Mouse (Mus musculus) hindlimb bud, embryonic 11.5 days (tissue): ENCODE data around the gene Thap8.

Experiments
- DNase-seq: peaks from one replicate; pipeline ENCODE4 v3.0.0-alpha.2; 2012; ENCODE audit warnings: low read depth, low spot score; ENCODE audit errors: extremely low spot score

Thap8 gene

DNA sequence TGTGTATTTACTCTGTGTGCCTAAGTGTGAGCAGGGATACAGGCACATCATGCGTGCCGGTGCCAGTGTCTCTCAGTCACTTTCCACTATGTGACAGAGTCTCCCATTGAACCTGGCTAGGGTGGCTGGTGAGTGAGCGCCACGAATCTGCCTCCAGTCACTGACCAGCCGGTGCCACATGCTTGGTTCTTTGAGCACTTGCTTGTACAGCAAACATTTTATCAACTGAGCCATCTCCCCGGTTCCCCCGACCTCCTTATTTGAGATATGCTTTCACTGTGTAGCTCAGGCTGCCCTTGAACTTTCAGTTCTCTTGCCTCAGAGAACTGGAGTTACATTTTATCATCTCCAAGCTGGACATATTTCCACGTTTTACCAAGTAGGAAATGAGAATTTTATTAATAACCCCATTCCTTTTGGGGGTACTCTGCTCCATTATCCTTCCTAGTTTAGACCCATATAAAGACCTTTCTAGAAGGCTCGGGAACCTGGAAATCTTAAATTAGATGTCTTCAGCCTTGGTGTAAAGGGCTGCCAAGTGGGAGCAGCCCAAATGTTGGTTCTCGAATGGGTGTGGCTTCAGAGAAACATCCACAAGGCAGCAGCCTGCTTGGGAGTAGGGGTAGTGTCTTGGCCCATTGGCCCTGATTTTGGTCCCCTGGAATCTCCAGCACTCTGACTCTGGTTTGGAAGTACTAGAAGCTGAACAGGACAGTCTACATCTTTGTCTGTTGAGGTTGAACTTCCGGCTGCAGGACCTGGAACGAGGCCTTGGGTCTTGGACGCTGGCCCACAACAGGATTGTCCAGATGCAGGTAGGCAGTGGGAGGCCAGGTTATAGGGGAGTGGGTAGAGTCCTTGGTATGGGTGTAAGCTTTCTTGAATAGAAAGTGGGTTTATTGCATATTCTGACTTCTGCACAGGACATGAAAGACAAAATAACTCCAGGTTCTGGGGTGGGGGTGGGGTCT, 36.0 kb downstream of the Thap8 start:
- no peak for DNase-seq

DNA sequence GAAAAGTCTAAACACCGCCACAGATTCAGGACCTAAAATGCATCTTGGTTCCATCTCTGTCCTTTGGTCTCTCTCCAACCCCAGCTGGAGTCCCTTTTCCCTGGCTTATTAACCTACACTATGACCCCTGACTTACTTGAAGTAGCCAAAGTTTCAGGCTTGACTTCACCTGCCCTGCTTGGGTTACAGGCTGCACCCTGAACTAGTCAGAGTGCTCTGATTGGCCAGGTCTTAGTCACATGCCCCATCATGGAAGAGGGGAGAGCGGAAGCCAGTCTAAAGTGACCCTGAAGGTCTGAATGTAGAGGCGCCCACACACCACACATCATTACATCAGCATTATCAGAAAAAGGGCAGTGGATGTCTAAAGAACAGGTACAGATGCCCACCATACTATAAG, 38.2 kb downstream of the Thap8 start:
- DNase-seq, result no peak

DNA sequence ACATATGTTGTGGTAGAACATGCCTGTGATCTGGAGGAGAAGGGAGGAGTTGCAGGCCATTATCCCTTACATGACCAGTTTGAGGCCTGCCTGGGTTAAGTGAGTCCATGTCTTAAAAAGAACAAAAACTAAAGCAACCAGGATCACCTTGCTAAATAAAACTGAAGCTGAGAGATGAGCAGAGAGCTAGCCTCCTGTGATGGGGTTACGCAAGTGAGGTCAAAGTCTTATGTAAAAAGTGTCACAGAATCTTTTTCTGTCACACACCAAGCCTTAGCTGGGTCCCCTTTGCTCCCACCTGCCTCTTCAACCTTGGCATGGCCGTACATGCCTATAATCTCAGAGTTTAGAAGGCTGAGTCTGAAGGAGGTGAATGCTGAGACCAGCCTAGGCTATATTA, 41.1 kb downstream of the Thap8 start:
- DNase-seq, result no peak

DNA sequence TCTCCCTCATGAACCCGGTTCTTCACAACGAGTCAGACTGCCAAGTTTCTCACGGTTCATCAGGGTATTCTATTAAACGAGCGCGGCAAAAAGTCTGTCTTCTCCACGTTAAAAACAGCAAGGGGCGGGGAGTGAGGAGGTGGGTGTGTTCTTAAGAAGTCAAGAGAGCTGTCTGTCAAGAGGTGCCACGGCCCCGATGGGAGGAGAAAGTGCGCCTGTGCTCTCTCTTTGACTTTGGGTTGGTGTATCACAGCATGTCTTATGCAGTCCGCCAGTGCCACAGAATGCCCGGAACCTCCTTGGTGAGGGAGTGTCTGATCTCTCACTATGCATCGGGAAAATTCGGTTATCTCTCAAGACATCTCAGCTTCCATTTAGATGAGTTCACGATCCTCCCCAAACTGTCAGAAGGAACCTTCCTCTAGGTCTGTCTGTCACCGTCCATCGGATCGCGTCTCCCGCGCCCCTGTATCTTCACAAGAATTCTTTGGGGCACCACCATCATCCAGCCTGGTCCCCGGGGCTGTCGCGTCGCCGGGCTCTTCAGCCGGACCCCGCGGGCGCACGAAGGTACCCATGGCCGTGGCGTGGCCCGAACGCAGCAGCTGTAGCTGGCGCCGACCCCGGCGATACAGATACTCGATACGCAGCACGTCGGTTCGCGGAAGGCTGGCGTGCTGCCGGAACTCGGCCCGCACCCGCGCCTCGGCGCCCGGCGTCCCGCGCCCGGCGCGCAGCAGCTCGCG, 41.8 kb downstream of the Thap8 start, which contains the start of gene E130208F15Rik:
TSS of gene E130208F15Rik (plus strand) at position 202 of the 746 bp plus-strand sequence.
- no peak for DNase-seq

DNA sequence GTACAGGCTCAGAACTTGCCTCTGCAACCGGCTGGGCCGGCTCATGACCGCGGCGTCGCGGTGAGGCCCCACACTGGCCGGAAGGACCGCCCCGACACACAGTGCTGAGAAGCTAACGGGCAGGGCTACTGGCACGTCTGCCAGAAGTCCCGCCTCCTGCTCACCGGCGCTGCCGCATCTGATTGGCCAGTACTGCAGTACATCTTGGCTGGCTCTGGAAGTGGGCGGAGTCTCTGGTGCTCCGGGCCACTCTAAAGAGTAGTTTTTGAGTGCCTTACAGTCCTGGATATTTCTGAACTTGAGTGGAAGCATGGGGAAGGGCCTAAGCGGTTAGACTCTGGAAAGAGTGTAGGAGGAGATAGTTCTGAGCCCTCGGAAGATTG, 42.4 kb downstream of the Thap8 start:
- DNase-seq, result peak; percentile 86

DNA sequence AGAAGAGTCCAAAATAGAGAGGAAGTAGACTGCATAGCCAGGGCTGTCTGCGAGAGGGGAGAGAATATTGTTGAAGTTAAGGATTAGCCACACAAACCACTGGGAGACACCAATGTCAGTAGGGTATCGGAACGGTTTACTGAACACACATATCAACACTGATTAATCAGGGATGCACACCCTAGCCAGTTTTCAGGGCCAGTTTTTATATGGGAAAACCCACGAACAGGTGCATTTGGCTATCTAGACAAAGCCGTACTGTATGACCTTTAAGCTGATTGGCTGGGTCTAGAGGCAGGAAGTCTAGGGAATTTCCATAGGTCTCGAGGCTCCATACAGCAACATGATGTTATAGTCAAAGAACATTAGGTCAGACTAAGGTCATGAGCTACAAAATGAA, 43.0 kb downstream of the Thap8 start:
- DNase-seq, result no peak

DNA sequence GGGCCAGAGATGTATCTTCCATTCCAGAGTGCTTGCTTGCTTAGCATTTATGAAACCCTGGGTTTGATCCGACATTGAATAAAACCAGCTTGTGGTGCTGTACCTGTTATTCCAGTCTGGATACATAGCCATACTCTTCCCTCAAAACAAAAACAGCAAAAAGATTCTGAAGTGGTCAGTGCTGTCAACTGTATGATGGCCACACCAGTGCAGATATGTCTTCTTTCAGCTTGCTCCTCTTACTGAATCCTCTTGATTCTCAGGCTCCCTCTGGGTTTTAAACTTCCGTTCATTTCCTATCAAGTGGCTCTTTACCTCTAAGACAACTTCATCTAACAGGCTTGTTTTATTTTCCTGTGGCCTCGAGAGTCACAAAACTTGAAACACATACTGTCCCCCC, 43.9 kb downstream of the Thap8 start, which contains the start of gene Sdhaf1:
TSS of gene Sdhaf1 (minus strand) at position 101 of the 400 bp plus-strand sequence.
- DNase-seq, result no peak

DNA sequence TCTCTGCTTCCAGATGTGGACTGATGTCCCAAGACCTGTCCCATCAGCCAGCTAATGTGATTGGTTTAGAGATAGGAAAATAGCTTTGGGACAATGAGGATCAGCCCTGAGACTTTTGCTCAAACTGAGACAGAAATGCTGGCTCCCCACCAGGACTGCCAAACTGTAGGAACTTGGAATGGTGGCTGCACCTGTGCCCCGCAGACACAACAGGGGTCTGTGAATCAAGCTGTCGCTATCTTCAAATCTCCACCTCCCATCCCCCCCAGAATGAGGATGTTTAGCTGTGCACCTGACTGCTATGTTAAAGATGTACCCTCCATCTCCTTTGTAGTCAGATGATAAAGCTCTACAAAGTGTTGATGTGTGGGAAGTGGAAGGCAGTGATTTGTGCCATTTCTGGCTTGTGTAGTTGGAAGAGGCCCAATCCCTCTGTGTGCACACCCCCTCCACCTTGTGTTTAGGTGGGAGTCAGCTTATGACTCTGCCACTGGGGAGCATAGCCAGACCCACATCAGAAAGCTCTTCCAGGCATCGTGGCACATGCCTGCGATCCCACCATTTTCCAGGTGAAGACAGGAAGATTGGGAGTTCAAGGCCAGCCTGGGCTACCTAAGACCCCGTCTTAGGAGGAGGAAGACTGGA, 44.5 kb downstream of the Thap8 start:
- DNase-seq, result no peak

DNA sequence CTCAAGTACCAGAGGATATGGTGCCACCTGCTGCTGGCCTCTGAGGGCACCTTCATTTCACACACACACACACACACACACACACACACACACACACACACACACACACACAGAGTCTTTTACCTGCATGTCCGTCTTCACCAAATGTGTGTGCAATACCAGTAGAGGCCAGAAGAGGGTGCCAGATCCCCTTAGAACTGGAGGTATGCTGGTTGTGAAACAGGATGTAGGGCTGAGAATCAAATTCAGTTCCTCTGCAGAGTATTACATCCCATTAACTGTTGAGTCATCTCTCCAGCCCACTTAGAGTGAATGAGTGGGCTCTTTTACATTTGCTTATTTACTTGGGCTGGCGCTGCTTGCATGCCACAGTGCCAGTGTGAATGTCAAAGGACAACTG, 45.5 kb downstream of the Thap8 start:
- no peak for DNase-seq

DNA sequence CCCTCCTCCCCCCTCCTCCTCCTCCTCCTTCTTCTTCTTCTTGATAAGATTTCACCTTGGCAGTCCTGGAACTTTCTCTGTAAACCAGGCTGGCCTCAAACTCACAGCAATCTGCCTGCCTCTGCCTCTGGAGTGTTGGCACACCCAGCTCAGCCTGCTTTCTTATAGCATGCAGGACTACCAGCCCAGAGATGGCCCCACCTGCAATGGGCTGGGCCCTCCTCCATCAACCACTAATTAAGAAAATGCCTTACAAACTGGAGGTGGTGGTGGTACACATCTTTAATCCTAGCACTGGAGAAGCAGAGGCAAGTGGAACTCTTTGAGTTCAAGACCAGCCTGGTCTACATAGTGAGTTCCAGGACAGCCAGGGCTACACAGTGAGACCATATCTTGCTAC, 46.5 kb downstream of the Thap8 start:
- no peak for DNase-seq

DNA sequence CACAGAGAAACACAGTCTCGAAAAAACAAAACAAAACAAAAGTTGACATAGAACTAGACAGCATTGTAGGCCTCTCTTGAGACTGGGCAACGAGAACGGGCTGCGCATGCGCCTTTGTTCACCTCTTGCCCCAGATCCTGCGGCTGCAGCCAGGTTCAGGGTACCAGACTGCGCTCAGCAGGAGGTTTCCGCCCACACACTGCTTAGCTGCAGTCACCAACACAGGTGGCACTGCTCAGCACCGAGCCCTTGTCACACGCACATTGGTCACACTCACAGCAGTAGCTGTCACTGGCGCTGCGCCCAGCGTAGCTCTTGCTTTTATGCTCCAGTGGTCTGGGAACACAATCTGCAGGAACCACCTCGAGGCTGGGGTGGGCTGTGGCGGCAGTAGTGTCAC, 47.2 kb downstream of the Thap8 start:
- no peak for DNase-seq

DNA sequence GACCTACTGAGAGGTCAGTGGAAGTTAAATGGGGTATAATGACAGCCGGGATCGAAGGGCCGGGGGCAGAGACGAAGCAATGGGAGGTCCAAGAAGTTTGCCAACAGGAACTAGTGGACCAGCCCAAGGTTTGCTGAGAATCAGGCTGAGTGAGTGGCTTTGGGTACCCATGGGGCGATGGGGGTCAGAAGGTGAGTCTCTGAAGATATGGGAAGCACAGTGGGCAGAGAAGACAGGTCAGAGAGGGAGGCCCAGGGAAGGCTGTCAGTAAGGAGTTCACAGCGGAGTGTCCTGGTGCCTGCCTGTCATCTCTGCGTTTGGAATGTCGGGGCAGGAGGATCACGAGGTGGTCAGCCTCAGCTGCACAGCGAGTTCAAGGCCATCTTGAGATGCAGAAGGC, 48.5 kb downstream of the Thap8 start:
- DNase-seq, result no peak

DNA sequence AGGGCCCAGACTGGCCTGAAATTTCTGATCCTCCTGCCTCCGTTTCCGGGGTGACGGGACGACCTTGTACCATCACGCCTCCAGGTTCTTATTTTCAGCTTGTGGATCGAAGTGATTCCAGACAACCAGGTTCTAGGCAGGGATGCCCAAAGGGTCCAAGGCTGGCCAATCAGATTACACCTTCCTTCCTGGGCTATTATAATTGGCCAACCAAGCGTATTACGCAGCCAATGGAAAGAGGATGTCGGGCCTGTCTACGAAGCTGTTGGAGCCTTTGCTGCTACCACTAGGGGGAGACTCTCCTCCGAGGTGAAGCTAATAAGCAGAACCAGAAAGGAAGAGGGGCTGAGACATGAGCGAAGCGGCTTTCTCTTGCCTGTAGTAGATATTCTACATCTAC, 52.0 kb downstream of the Thap8 start:
- peak; percentile 88 for DNase-seq

DNA sequence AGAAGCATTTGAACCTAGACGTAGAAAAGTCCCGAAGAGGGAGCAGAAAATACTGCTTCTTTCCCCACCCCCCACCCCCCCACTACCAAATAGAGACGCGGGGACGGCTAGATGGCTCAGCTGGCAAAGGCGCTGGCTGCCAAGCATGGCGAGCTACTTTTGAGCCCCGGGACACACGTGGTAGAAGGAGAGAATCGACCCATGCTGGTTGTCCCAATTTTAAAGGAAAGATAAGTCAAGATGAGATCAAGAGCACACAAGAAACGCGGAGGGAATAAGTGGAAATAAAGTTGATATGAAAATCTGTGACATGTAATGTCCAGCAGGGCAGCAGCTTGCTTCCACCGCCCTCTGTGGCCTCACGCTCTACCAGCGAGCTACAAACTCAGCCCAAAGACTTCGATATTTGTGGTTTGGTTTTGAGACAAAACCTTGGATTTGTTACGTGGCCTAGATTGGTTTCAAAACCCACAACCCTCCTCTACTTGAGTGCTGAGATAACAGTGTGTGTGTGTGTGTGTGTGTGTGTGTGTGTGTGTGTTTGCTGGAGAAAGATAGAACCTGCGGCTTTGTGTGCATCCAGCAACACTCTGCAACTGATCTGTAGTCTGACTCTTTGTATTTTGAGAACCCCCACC, 52.8 kb downstream of the Thap8 start:
- no peak for DNase-seq

DNA sequence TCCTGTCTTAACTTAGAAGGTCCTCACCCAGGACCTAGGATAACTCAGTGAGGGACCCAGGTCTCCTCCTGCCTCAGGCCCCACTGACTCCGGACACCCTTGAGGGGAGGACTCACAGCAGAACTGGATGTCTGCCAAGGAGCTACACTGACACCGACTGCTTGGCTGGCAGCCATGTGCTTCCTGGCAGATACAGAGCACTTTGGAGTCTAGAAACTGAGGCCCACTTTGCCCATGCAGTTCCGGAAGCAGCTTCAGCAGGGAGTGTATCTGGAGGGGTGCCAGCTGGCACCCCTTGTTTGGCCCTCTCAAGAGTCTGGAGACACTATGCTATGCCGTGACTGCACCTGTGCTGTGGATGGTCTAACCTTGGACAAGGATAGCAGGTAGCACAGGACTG, 53.5 kb downstream of the Thap8 start:
- DNase-seq, result no peak

DNA sequence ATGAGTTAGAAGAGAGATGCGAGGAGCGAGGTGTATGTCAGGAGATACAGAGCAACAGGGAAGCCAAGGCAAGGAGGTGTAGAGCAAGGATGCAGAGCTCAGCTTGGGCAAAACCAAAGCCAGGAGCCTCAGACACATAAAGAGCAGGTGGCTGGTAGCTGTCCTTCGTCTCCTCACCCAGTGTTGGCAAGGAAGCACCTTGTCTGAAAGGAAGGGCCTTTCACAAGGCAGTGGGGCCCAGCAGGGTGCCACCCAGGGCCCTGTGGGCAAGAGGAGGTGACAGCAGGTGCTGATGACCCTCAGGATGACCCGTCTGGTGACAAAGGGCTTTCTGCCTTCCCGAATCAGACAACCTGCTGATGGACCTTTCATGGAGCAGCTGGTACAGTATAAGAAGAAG, 54.7 kb downstream of the Thap8 start:
- DNase-seq, result no peak

DNA sequence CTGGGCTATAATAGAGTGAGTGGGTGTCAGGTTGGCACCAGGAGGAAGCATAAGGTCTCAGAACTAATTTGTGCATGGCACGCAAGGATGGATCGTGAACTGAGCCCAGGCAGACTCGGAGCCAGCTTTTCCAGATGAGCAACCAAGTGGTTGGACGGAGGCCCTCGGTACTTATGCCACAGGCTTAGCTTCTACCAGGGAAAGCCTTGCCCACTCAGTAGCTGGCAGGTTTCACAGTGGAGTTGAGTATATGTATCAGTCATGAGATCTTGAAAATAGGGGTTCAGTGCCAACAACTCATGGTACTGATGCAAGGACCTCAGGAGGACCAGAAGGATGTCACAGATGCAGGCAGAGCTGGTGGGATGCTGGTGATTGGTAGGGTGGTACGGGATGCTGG, 55.8 kb downstream of the Thap8 start:
- no peak for DNase-seq

DNA sequence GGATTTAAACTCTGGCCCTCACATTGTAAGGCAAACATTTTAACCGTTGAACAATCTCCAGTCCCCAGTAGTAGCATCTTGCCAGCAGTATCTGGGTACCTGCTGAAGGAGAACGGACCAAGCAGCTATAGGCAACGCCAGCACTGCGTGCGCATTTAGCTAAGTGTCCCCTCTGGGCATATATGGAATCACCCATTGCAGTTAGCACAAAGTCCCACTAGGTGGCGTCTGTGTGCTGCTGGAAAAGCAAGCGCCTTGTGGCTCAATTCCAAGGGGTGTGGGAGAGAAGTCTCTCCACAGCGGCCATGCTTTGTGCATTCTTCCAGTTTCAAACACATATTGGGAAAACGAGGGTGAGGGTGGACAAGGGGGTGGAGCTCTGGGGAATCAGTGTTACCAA, 56.5 kb downstream of the Thap8 start:
- DNase-seq, result peak; percentile 82

DNA sequence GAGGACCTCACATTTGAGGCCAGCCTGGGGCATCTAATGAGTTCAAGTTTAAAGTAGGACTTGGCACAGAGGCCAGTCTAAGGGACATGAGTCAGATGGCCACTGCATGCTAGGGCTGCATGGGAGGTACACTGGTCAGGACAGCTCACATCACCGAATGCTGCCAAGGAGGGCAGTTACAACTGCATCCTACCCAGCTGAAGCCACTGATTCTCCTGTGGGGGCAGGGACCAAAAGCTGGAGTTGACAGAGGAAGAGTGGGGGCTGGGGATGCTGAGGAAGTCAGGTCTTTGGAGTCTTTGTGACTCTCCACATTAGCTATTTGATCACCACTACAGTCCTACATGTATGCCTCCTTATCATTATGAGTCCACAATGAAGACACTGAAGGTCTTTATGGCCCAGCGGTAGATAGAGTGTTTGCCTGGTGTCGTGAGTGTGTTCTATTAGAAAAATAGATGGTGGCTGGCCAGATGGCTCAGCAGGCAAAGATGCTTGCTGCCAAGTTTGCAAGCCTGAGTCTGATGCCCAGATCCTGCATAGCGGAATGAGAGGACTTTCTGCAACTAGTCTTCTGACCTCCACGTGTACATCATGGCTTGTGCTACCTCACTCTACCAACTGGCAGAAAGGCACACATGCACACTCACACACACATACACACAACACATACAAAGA, 59.7 kb downstream of the Thap8 start:
- no peak for DNase-seq
